Comparison of ENCODE assay signal across 9 mouse cellular contexts in the genomic region with DNA sequence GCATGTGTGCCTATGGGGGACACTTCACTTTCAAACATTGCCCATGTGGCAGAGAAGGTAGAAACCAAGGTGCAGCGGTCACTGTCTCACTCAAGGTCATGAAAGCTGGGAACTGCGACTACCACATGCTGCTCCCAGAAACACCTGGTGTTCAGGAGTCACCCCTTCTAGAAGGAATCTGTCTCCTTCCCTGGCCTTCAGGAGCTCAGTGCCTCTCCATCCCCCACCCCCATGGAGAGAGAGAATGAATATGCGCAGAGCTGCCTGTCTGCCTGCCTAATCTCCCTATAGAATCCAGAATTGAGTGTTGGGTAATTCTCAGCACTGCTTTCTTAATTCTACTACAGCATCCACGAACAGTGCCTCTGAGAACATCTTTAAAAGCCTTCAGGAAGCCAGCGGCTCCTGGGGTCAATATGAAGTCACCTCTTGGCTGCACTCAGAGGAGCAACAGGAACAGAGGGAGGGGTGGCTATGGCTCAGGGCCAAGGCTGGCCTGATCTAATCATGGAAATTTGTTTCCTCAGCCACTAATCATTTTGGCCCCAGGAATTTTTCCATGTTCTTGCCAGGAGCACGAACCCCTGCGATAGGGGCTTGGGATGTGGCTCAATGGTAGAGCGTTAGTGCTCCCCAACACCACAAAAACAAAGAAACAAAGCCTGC. TPM values are rescaled to one million over a fixed set of nuclear protein-coding genes. Genes with fewer than 3 reads are reported as not detected.
DNase-seq lines count a peak whose midpoint lies in the region; ATAC-seq lines count a peak whose summit lies in the region.
"Had no signal": no experiment of that assay in that cellular context is flagged by ENCODE, and none has a peak within 500 bp of the region (broad histone marks: within the 10 kb centered on the region; RNA-seq: fewer than 3 reads in every experiment).

No protein-coding gene starts in this region.

- H3K36me3 ChIP-seq in heart, embryonic 12.5 days, result no peaks in the 10 kb centered on the region
- no peaks in the 10 kb centered on the region for H3K36me3 ChIP-seq in hindbrain, embryonic 13.5 days
- H3K36me3 ChIP-seq: embryonic facial prominence, embryonic 12.5 days had no signal

- peak overlapping the region; percentile 52 for H3K4me2 ChIP-seq in heart, embryonic 12.5 days
- no peak overlapping the region for H3K4me2 ChIP-seq in hindbrain, embryonic 13.5 days
- H3K4me2 ChIP-seq: embryonic facial prominence, embryonic 12.5 days had no signal

- peak overlapping the region; percentile 53; the same call in 1 of the 2 replicates for H3K9ac ChIP-seq in heart, embryonic 12.5 days
- H3K9ac ChIP-seq in hindbrain, embryonic 13.5 days, result no peak overlapping the region
- H3K9ac ChIP-seq: embryonic facial prominence, embryonic 12.5 days had no signal

- H3K9me3 ChIP-seq in heart, embryonic 12.5 days (replicated peaks), result 0 out of 2 replicates have a peak, but pooled peaks cover 4% of the 10 kb centered on the region
- H3K9me3 ChIP-seq in hindbrain, embryonic 13.5 days, result no peaks in the 10 kb centered on the region
- H3K9me3 ChIP-seq: embryonic facial prominence, embryonic 12.5 days had no signal

- H3K27me3 ChIP-seq in heart, embryonic 12.5 days (replicated peaks), result no peaks in the 10 kb centered on the region
- no peaks in the 10 kb centered on the region for H3K27me3 ChIP-seq in hindbrain, embryonic 13.5 days
- H3K27me3 ChIP-seq: embryonic facial prominence, embryonic 12.5 days had no signal

- peak overlapping the region; percentile 95 for H3K27ac ChIP-seq in heart, embryonic 12.5 days (ENCODE audit: poor library complexity, severe bottlenecking)
- H3K27ac ChIP-seq in hindbrain, embryonic 13.5 days, result no peak overlapping the region

- peaks cover 85% of the 10 kb centered on the region for H3K4me1 ChIP-seq in heart, embryonic 12.5 days (replicated peaks)
- H3K4me1 ChIP-seq in hindbrain, embryonic 13.5 days (replicated peaks), result peaks cover 9% of the 10 kb centered on the region; the same call in 1 of the 2 replicates

- 34% methylated on average over 8 of the region's 8 CpGs for WGBS in heart, embryonic 12.5 days
- 76% methylated on average over 8 of the region's 8 CpGs for WGBS in hindbrain, embryonic 13.5 days

- H3K4me3 ChIP-seq in heart, embryonic 12.5 days, result no peak overlapping the region
- no peak overlapping the region for H3K4me3 ChIP-seq in hindbrain, embryonic 13.5 days
- H3K4me3 ChIP-seq: embryonic facial prominence, embryonic 12.5 days had no signal

- ATAC-seq in heart, embryonic 12.5 days (ENCODE audit: insufficient number of reproducible peaks, low FRiP score), result peak; percentile 70
- ATAC-seq in hindbrain, embryonic 13.5 days (ENCODE audit: low FRiP score), result no peak
- ATAC-seq in inflammation-experienced regulatory T-cells, adult 6 months, result no peak

- DNase-seq in spleen, adult 18-20 months, result peak; percentile 7 to 14
- no peak for DNase-seq in spleen, postnatal 10 days (ENCODE audit: low spot score in 2 of 2)
- DNase-seq in kidney, postnatal 14 days, result peak; percentile 86
- no peak for DNase-seq in right cerebral cortex, postnatal 25 days
- no peak for DNase-seq in right cerebral cortex, postnatal 14 days

RNA-seq across cellular contexts. Expression of gene Ror2, which starts 24.7 kb away (rescaled TPM):
- 28.3 and 30.7 TPM in 2 replicates for polyA plus RNA-seq in heart, embryonic 12.5 days (2016; fragmentation: Nextera tagmentation; extraction: Ambion mirVana)
- polyA plus RNA-seq in hindbrain, embryonic 13.5 days (2015; fragmentation: Nextera tagmentation; extraction: Ambion mirVana), result 3.5 and 4.7 TPM in 2 replicates
- not detected for polyA plus RNA-seq in inflammation-experienced regulatory T-cells, adult 6 months (2017; shearing (Covaris generic))

Comparison
In these comparisons a context has a peak if more than half of its experiments do, and no peak if none do; other contexts are left out.
1. DNase-seq: peak in spleen, adult 18-20 months (2 of 2) and kidney, postnatal 14 days (single experiment); none in spleen, postnatal 10 days (0 of 2), right cerebral cortex, postnatal 25 days (single experiment) and right cerebral cortex, postnatal 14 days (single experiment).